Mouse (Mus musculus) forebrain, embryonic 16.5 days (tissue): Measurements from ENCODE around the gene Klhl42. TPM values are rescaled to one million over a fixed set of nuclear protein-coding genes. Genes with fewer than 3 reads are reported as not detected.
A peak's percentile ranks its signal among the peaks of the same experiment; 100 is the strongest.

Experiments
- ATAC-seq: fragments of 200-750 bp; cut with Nextera tagmentation; 2 replicates; pipeline ENCODE4 v1.8.0; 2017; ENCODE audit warnings: mild to moderate bottlenecking, moderate library complexity
- H3K27ac ChIP-seq: fragments of 300-500 bp; sonication (generic); 2 replicates; pipeline ENCODE4 v1.5.1; 2014; ENCODE audit warnings: low read length, control low read depth
- H3K27me3 ChIP-seq: fragments of 300-500 bp; sonication (generic); replicated peaks from 2 replicates; pipeline ENCODE4 v1.6.1; 2014; ENCODE audit warnings: low read length; ENCODE audit not compliant: control insufficient read depth, insufficient read depth
- H3K36me3 ChIP-seq: fragments of 300-500 bp; sonication (generic); 2 replicates; pipeline ENCODE4 v1.6.1; 2014; ENCODE audit not compliant: control insufficient read depth, insufficient read depth
- H3K4me1 ChIP-seq: fragments of 300-500 bp; sonication (generic); replicated peaks from 2 replicates; pipeline ENCODE4 v1.6.1; 2014; ENCODE audit warnings: low read length; ENCODE audit not compliant: control insufficient read depth, insufficient read depth
- H3K4me2 ChIP-seq: fragments of 300-500 bp; sonication (generic); 2 replicates; pipeline ENCODE4 v1.6.1; 2014; ENCODE audit warnings: mild to moderate bottlenecking, low read length, control low read depth
- H3K4me3 ChIP-seq: fragments of 300-500 bp; sonication (generic); replicated peaks from 2 replicates; pipeline ENCODE4 v1.5.1; 2014; ENCODE audit warnings: mild to moderate bottlenecking, low read length, control low read depth
- H3K9ac ChIP-seq: fragments of 300-500 bp; sonication (generic); replicated peaks from 2 replicates; pipeline ENCODE4 v1.6.1; 2014; ENCODE audit warnings: low read depth, low read length, control low read depth
- H3K9me3 ChIP-seq: fragments of 300-500 bp; sonication (generic); 2 replicates; pipeline ENCODE4 v1.6.1; 2016; ENCODE audit warnings: low read length; ENCODE audit not compliant: control insufficient read depth
- WGBS: fragments of 180-500 bp; shearing (Covaris S2); extraction: QIAGEN DNeasy Blood & Tissue Kit; methylation state at CpG from one replicate; pipeline ENCODE4 v1.1.7; 2014; 5-methylcytosine and 5-hydroxymethylcytosine counted together
- polyA plus RNA-seq: library from polyadenylated mRNA; unstranded; fragments of >200 nt; fragmentation: Nextera tagmentation; extraction: Ambion mirVana; gene quantifications from 2 replicates; pipeline ENCODE4 v1.2.1, GENCODE M21; 2015

Klhl42 gene
- polyA plus RNA-seq, 1 experiment from 2014 or later, result 6.5 TPM

GRCm38 (mm10) chr6:147059326-147059725 is 31.9 kb upstream of the Klhl42 start:
- Histone ChIP-seq H3K4me2 (no peak overlapping the region), H3K27me3 (no peaks in the 10 kb centered on the region), H3K36me3 (peaks cover 5% of the 10 kb centered on the region; the same call in 1 of the 2 replicates), H3K27ac (no peak overlapping the region), H3K9ac (no peak overlapping the region), H3K4me3 (no peak overlapping the region), H3K4me1 (peaks cover 20% of the 10 kb centered on the region), H3K9me3 (no peaks in the 10 kb centered on the region)
- 79% methylated on average over 7 of the region's 7 CpGs for WGBS
- no peak for ATAC-seq

GRCm38 (mm10) chr6:147061630-147062029 is 29.5 kb upstream of the Klhl42 start:
- peak; percentile 90 for ATAC-seq
- Histone ChIP-seq H3K4me1 (peaks cover 11% of the 10 kb centered on the region), H3K4me2 (no peak overlapping the region), H3K36me3 (peaks cover 5% of the 10 kb centered on the region; the same call in 1 of the 2 replicates), H3K27ac (peak overlapping the region; percentile 20; the same call in 1 of the 2 replicates), H3K9ac (no peak overlapping the region), H3K27me3 (no peaks in the 10 kb centered on the region), H3K4me3 (no peak overlapping the region), H3K9me3 (no peaks in the 10 kb centered on the region)
- WGBS, result 42% methylated on average over 9 of the region's 9 CpGs

GRCm38 (mm10) chr6:147062034-147062433 is 29.1 kb upstream of the Klhl42 start:
- Histone ChIP-seq H3K4me1 (peaks cover 11% of the 10 kb centered on the region), H3K9ac (no peak overlapping the region), H3K4me2 (no peak overlapping the region), H3K27ac (peak overlapping the region; percentile 20; the same call in 1 of the 2 replicates), H3K9me3 (no peaks in the 10 kb centered on the region), H3K27me3 (no peaks in the 10 kb centered on the region), H3K4me3 (no peak overlapping the region), H3K36me3 (peaks cover 7% of the 10 kb centered on the region)
- ATAC-seq, result peak; percentile 77
- WGBS, result 20% methylated on average over 7 of the region's 7 CpGs

GRCm38 (mm10) chr6:147062694-147063093 is 28.5 kb upstream of the Klhl42 start:
- Histone ChIP-seq H3K9me3 (no peaks in the 10 kb centered on the region), H3K4me1 (peaks cover 11% of the 10 kb centered on the region), H3K36me3 (peaks cover 11% of the 10 kb centered on the region), H3K27me3 (no peaks in the 10 kb centered on the region), H3K4me3 (no peak overlapping the region), H3K9ac (no peak overlapping the region), H3K4me2 (no peak overlapping the region), H3K27ac (no peak overlapping the region; the same call in 1 of the 2 replicates)
- WGBS, result 73% methylated on average over 7 of the region's 7 CpGs
- no peak for ATAC-seq

GRCm38 (mm10) chr6:147064226-147064943 is 26.8 kb upstream of the Klhl42 start:
- H3K27me3 ChIP-seq, result no peaks in the 10 kb centered on the region
- H3K9me3 ChIP-seq, result no peaks in the 10 kb centered on the region
- H3K4me1 ChIP-seq, result peaks cover 11% of the 10 kb centered on the region
- H3K36me3 ChIP-seq, result peaks cover 11% of the 10 kb centered on the region
- ATAC-seq, result no peak
- H3K4me3 ChIP-seq, result no peak overlapping the region
- whole genome bisulfite sequencing, result 95% methylated on average over 10 of the region's 10 CpGs
- no peak overlapping the region for H3K4me2 ChIP-seq
- H3K27ac ChIP-seq, result no peak overlapping the region
- H3K9ac ChIP-seq, result no peak overlapping the region

- Histone ChIP-seq H3K9ac (no peak overlapping the region), H3K36me3 (peaks cover 11% of the 10 kb centered on the region), H3K27ac (no peak overlapping the region), H3K9me3 (no peaks in the 10 kb centered on the region), H3K4me2 (no peak overlapping the region), H3K4me1 (peaks cover 11% of the 10 kb centered on the region), H3K4me3 (no peak overlapping the region), H3K27me3 (no peaks in the 10 kb centered on the region)
- no peak for ATAC-seq
- 95% methylated on average over 6 of the region's 6 CpGs for WGBS
Observed at GRCm38 (mm10) chr6:147064944-147065261, 26.3 kb upstream of the Klhl42 start.

DNA sequence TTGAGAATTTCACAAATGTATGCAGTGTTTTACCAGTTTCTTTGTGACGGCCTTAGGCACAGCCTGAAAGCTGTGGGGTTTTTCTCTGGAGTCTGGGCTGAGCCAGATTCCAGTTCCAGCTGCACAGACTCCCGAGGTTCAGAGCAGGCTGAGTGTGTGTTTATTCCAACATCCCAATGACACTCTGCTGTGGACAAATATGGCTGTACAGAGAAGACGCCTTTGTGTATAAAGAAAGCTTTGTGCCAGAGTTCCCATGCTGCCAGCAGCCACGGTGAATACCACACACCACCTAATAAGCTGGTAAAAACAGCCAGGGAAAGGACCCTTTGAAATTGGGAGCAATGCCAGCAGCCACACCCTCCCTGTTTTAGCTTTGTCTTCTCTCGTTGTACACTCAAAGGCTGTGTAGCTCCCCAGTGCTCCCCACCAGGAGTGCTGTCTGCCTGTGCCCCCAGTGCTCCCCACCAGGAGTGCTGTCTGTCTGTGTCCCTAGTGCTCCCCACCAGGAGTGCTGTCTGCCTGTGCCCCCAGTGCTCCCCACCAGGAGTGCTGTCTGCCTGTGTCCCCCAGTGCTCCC is 15.3 kb upstream of the Klhl42 start:
- peak overlapping the region; percentile 29; the same call in 1 of the 2 replicates for H3K27ac ChIP-seq
- peak; percentile 75 for ATAC-seq
- WGBS, result 16% methylated on average over 5 of the region's 5 CpGs

DNA sequence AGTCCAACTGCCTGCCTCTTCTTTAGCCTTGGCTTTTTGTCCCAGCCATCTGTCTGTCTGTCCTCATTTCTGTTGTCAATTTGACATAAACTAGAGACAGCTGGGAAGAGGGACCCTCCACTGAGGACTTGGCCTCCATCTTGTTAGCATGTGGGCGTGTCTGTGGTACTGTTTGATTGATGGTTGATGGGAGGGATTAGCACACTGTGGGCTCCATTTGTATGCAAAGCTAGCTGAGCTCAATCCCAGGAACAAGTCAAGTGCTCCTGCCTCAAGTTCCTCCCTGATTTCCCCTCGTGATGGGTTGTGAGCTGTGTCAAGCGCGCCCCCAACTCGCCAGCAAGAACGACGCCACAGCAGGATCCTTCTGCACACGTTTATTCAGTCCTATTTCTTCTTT is 14.3 kb upstream of the Klhl42 start:
- WGBS, result 77% methylated on average over 7 of the region's 8 CpGs
- H3K27me3 ChIP-seq, result no peaks in the 10 kb centered on the region
- peak; percentile 72 for ATAC-seq
- H3K4me3 ChIP-seq, result no peak overlapping the region
- H3K4me2 ChIP-seq, result no peak overlapping the region
- no peak overlapping the region for H3K27ac ChIP-seq
- H3K9ac ChIP-seq, result no peak overlapping the region
- no peaks in the 10 kb centered on the region for H3K36me3 ChIP-seq
- H3K4me1 ChIP-seq, result peaks cover 4% of the 10 kb centered on the region
- H3K9me3 ChIP-seq, result no peaks in the 10 kb centered on the region

More for the DNA sequence above, 15.3 kb upstream of the Klhl42 start:
- no peaks in the 10 kb centered on the region for H3K27me3 ChIP-seq
- H3K4me2 ChIP-seq, result no peak overlapping the region
- H3K9ac ChIP-seq, result no peak overlapping the region
- H3K9me3 ChIP-seq, result no peaks in the 10 kb centered on the region
- H3K4me3 ChIP-seq, result no peak overlapping the region
- H3K4me1 ChIP-seq, result peaks cover 4% of the 10 kb centered on the region
- H3K36me3 ChIP-seq, result peaks cover 2% of the 10 kb centered on the region; the same call in 1 of the 2 replicates

GRCm38 (mm10) chr6:147079919-147080318 is 11.3 kb upstream of the Klhl42 start:
- Histone ChIP-seq H3K9me3 (no peaks in the 10 kb centered on the region), H3K4me2 (no peak overlapping the region)

More at GRCm38 (mm10) chr6:147079919-147080318, 11.3 kb upstream of the Klhl42 start:
- Histone ChIP-seq H3K4me3 (no peak overlapping the region), H3K27ac (no peak overlapping the region), H3K9ac (no peak overlapping the region), H3K4me1 (peaks cover 4% of the 10 kb centered on the region), H3K27me3 (no peaks in the 10 kb centered on the region), H3K36me3 (no peaks in the 10 kb centered on the region)
- ATAC-seq, result no peak
- 93% methylated on average over 10 of the region's 10 CpGs for WGBS
